Mouse (Mus musculus): Measurements from ENCODE around the gene Hdgfl1. TPM values are rescaled to one million over a fixed set of nuclear protein-coding genes. Genes with fewer than 3 reads are reported as not detected.

Gene Hdgfl1
- not detected in 2 replicates for polyA plus RNA-seq (2015; fragmentation: Nextera tagmentation; extraction: Ambion mirVana)

DNA sequence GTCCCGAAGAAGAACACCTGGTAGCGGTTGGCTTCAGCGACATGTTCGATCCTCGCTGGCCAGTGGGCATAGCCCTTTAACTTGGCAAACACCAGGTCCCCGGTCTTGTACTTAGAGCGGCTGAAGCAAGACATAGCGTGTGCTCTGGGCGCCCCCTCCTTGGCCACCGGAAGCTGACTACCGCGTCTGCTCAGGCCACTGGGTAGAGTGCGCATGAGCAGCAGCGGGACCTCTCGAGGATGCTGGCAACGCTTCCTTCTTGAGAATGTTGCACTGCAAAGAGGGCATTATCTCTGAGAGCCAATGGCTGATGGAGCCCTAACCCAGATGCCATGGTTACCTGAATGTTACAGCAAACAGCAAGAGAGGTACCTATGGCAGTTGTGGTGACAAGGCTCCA, at the start of gene Hdgfl1:
Gene Hdgfl1 (minus strand): TSS at position 211 of the 400 bp plus-strand sequence.
- Histone ChIP-seq H3K4me1 (no peaks in the 10 kb centered on the region), H3K9ac (no peak within 1 kb of the TSS), H3K27me3 (replicated peaks) (no peaks in the 10 kb centered on the region), H3K36me3 (no peaks in the 10 kb centered on the region), H3K27ac (no peak within 1 kb of the TSS), H3K9me3 (no peaks in the 10 kb centered on the region), H3K4me3 (replicated peaks) (no peak within 1 kb of the TSS), H3K4me2 (no peak within 1 kb of the TSS)
- ATAC-seq (ENCODE audit: insufficient read depth, low FRiP score, low read depth) = no peak
- 95% methylated on average over 16 of the region's 16 CpGs for WGBS

DNA sequence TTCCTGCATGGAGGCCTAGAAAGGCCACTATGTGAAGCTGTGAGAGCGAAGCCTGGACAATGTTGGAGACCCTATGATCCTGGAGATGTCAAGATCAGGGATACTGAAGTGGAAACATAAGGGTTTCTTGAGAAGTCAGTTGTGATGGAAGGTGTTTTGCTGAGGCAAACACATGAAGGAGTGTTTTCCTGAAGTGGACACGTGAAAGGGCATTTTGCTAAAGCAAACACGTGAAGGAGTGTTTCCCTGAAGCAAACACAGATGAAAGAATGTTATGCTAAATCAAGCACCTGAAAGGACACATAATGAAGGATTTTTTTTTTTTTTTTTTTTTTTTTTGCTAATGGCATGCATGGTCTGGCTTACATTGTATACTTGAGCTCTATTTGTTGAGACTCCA, 25.5 kb upstream of the Hdgfl1 start:
- Histone ChIP-seq H3K4me2 (no peak overlapping the region), H3K36me3 (no peaks in the 10 kb centered on the region), H3K4me1 (no peaks in the 10 kb centered on the region), H3K27me3 (replicated peaks) (no peaks in the 10 kb centered on the region), H3K4me3 (replicated peaks) (no peak overlapping the region), H3K27ac (no peak overlapping the region), H3K9me3 (no peaks in the 10 kb centered on the region), H3K9ac (no peak overlapping the region)
- ATAC-seq (ENCODE audit: insufficient read depth, low FRiP score, low read depth) = no peak
- 71% methylated on average over 3 of the region's 3 CpGs for WGBS

DNA sequence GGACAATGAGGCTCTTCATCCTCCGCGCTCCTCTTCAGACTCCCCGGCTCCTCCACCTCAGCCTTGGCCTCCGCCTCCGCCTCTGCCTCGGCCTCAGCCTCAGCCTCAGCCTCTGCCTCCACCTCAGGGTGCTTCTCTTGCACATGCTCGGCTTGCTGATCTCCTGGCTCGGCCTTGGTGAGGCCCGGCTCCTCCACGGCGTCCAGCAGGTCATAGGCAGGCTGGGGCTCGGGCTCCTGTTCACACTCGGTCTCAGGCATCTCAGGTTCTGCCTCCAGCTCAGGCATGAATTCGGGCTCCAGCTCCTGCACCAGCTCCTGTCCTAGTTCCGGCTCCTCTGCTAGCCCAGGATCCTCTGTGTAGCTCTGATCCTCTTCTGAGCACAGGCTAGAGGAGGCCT, 541 bp downstream of the Hdgfl1 start:
- H3K27me3 ChIP-seq (replicated peaks) = no peaks in the 10 kb centered on the region
- H3K27ac ChIP-seq = no peak overlapping the region
- no peaks in the 10 kb centered on the region for H3K4me1 ChIP-seq
- H3K9ac ChIP-seq = no peak overlapping the region
- no peaks in the 10 kb centered on the region for H3K9me3 ChIP-seq
- no peak overlapping the region for H3K4me3 ChIP-seq (replicated peaks)
- no peak overlapping the region for H3K4me2 ChIP-seq
- ATAC-seq (ENCODE audit: insufficient read depth, low FRiP score, low read depth) = no peak
- 89% methylated on average over 15 of the region's 15 CpGs for WGBS
- H3K36me3 ChIP-seq = no peaks in the 10 kb centered on the region

DNA sequence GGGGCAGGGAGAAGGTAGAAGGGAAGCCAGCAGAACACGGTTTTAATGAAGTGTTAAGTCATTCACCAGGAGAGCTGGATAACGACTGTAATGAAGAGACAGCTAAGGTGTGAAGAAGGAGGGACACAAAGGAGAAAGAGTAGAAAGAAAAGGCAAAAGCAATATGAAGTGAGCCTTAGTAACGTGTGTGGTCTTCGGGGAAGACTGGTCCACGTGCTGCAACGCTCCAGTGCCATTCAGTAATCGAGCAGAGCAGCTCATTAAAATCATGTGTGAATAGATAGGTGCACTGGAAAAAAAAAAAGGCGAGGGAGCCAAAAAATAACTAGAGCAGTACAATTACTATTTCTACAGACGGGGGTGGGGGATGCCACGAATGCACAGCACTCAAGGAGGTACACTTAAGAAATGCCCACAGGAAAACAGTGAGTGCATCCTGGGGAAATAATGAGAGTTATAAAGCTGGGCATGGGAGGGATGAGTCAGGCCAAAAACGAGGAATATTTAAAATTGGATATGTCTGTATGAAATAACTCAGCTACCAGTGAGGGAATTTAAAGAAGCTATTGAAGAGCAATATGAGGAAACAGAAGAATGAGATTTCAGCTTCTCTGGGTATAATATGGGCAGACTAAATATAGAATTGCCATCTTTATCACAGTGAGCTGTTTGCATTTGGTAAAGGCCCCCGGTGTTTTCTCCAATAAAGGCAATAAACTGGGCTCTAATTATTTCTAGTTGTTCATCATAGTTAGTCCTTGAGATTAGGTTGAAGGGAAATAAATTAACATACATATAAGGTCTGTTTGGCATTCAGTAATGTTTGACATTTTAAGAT, 7.8 kb downstream of the Hdgfl1 start:
- no peak overlapping the region for H3K9ac ChIP-seq
- no peak overlapping the region for H3K4me3 ChIP-seq (replicated peaks)
- no peaks in the 10 kb centered on the region for H3K36me3 ChIP-seq
- WGBS = 76% methylated on average over 12 of the region's 12 CpGs
- H3K4me2 ChIP-seq = no peak overlapping the region
- no peak overlapping the region for H3K27ac ChIP-seq
- ATAC-seq (ENCODE audit: insufficient read depth, low FRiP score, low read depth) = no peak
- H3K27me3 ChIP-seq (replicated peaks) = no peaks in the 10 kb centered on the region
- H3K9me3 ChIP-seq = no peaks in the 10 kb centered on the region
- no peaks in the 10 kb centered on the region for H3K4me1 ChIP-seq

DNA sequence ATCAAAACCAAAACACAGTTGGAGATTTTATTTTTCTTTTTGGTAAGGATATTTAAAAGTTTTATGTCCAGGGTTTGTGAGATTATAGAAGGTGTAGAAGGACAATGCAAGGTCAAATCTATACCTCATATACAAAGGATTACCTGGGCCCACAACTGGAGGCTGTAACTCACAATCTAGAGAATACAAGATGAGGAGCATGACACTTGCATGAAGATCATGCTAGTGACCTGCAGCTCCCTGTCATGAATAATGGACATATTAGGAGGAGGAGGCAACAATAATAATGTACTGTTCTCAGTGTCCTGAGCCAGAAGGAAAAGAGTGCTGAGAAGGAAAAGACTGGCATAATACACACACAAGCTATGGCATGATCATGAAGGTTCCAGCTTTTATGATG, 17.1 kb downstream of the Hdgfl1 start:
- no peak overlapping the region for H3K4me3 ChIP-seq (replicated peaks)
- no peak for ATAC-seq (ENCODE audit: insufficient read depth, low FRiP score, low read depth)
- no peak overlapping the region for H3K27ac ChIP-seq
- H3K9me3 ChIP-seq = no peaks in the 10 kb centered on the region
- no peaks in the 10 kb centered on the region for H3K36me3 ChIP-seq
- H3K4me2 ChIP-seq = no peak overlapping the region
- H3K4me1 ChIP-seq = no peaks in the 10 kb centered on the region
- no peaks in the 10 kb centered on the region for H3K27me3 ChIP-seq (replicated peaks)
- no peak overlapping the region for H3K9ac ChIP-seq

DNA sequence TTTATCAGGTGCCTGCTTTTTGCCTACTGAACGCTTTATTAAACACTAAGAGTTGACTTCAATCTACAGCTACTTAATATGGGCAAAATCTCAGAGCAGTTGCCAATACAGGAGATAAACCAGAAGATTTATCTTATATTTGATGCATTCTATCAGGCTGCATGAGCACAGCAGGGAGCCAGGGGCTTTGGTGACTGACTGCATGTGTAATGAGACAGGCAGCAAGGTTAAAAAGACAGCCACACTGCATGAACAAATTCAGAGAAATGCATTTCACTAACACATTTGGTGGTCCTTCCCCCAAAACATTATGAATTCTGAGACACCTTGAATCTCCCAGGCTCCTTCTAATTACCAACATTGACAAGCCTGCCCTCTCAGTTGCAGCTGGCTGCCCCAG, 17.6 kb downstream of the Hdgfl1 start:
- no peak overlapping the region for H3K4me2 ChIP-seq
- H3K4me3 ChIP-seq (replicated peaks) = no peak overlapping the region
- 84% methylated on average over 1 of the region's 1 CpGs for WGBS
- no peak for ATAC-seq (ENCODE audit: insufficient read depth, low FRiP score, low read depth)
- H3K27me3 ChIP-seq (replicated peaks) = no peaks in the 10 kb centered on the region
- no peaks in the 10 kb centered on the region for H3K36me3 ChIP-seq
- H3K4me1 ChIP-seq = no peaks in the 10 kb centered on the region
- no peak overlapping the region for H3K9ac ChIP-seq
- no peaks in the 10 kb centered on the region for H3K9me3 ChIP-seq
- no peak overlapping the region for H3K27ac ChIP-seq

DNA sequence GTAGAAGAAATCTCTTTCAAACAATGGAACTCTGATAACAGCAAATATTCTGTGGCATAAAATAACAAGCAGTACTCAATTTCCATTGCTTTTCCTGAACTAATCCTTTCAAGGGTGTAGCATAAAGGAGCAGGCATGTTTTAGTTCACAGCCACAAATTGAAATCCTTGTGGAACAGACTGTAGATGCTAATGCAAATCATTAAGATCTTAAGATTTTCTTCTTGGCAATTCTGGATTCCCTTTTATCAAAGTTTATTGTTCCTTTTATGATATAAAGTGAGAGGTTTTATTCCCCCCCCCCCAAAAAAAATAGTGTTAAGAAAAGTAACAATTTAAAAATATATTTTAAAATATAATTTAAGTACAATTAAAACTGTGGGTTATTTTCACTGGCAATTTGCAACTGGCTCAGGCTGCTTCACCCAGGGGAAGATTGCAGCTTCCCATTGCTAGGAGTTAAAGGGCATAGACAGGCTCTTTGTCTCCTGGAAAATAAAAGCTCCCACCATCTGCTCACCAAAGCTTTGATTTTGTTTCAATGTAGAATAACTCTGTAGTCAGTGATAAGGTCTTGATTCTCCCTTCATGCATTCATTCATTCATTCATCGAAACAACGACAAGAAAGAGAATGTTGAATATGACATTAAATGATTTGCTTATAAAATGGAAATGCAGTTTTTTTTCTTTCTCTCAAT, 24.1 kb downstream of the Hdgfl1 start:
- no peaks in the 10 kb centered on the region for H3K27me3 ChIP-seq (replicated peaks)
- no peak overlapping the region for H3K4me3 ChIP-seq (replicated peaks)
- no peak for ATAC-seq (ENCODE audit: insufficient read depth, low FRiP score, low read depth)
- no peaks in the 10 kb centered on the region for H3K36me3 ChIP-seq
- H3K9ac ChIP-seq = no peak overlapping the region
- H3K9me3 ChIP-seq = no peaks in the 10 kb centered on the region
- no peak overlapping the region for H3K4me2 ChIP-seq
- 91% methylated on average over 2 of the region's 2 CpGs for WGBS
- H3K27ac ChIP-seq = no peak overlapping the region
- H3K4me1 ChIP-seq = no peaks in the 10 kb centered on the region

DNA sequence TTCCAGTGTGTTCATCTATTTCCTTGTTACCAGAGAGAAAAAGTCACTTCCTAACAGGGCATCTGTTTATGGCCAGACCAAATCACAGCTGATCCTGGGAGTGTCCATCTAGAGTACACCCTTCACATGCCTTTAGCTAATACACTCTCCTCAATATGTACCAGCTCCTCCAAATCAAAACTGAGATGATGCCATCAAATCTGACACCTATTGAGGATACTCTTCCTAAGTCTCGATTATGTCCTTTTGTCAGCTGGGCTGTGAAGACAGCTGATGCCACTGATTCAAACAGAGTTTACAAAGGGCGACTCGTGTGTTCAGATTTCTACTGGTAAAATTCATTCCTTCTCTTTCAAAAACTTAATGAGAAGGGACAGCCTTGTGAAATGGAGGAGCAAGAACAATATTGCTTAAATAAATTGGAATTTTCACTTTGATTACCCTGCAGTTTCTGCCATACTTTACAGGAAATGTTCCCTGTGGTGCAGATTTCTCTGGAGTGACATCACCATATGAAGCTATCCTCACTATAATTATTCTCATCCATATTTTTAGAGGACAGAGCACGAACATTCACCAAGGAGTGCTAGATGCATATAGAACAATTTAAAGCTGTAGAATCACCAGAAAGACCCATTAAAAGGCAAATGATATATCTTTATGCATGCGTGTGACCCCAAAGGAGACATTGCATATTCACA, 24.8 kb downstream of the Hdgfl1 start:
- 86% methylated on average over 5 of the region's 5 CpGs for WGBS
- H3K36me3 ChIP-seq = no peaks in the 10 kb centered on the region
- ATAC-seq (ENCODE audit: insufficient read depth, low FRiP score, low read depth) = no peak

DNA sequence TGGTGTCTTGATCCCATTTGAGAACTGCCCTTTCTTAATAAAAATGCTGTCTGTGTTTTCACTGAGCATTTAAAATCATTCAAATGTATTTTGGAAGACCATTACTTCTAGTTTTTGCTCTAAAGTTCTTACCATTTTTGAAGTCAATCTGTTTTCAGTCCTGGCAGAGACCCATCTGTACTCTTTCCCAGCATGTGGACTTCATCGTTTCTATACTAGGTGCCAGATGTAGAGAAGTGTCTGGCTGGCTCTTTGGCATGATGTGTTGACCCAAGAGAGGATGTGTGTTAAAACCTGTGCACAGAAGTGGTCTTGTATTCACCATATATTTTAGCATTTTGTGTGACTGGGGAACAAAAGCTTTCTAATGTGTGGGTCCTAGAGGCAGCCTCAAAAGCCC, 25.9 kb downstream of the Hdgfl1 start:
- WGBS = 41% methylated on average over 1 of the region's 1 CpGs
- no peak overlapping the region for H3K9ac ChIP-seq
- ATAC-seq (ENCODE audit: insufficient read depth, low FRiP score, low read depth) = no peak
- H3K4me1 ChIP-seq = no peaks in the 10 kb centered on the region
- no peaks in the 10 kb centered on the region for H3K9me3 ChIP-seq
- no peak overlapping the region for H3K4me2 ChIP-seq
- H3K36me3 ChIP-seq = no peaks in the 10 kb centered on the region
- no peaks in the 10 kb centered on the region for H3K27me3 ChIP-seq (replicated peaks)
- no peak overlapping the region for H3K4me3 ChIP-seq (replicated peaks)
- no peak overlapping the region for H3K27ac ChIP-seq

More for the DNA sequence above, 24.8 kb downstream of the Hdgfl1 start:
- Histone ChIP-seq H3K9me3 (no peaks in the 10 kb centered on the region), H3K4me2 (no peak overlapping the region), H3K4me3 (replicated peaks) (no peak overlapping the region), H3K9ac (no peak overlapping the region), H3K4me1 (no peaks in the 10 kb centered on the region), H3K27ac (no peak overlapping the region), H3K27me3 (replicated peaks) (no peaks in the 10 kb centered on the region)

DNA sequence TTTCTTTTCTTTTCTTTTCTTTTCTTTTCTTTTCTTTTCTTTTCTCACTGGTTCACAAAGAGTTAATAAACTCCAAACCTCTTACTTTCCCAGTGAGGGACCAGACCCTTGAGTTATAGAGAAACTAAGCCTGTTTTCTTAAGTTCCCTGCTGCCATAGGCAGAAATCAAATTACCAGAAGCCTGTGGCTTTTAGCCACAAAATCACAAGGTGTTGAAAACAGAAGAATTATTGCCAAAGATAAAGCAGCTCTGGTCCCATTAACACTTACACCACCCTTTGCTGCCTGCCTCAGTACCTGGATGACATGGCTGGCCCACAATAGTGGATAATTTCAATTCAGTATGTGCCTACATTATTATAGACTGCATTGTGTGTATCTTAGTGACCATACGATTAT, 35.0 kb downstream of the Hdgfl1 start:
- WGBS = 82% methylated on average over 1 of the region's 1 CpGs
- Histone ChIP-seq H3K27ac (no peak overlapping the region), H3K9me3 (no peaks in the 10 kb centered on the region), H3K36me3 (no peaks in the 10 kb centered on the region), H3K4me1 (no peaks in the 10 kb centered on the region), H3K27me3 (replicated peaks) (no peaks in the 10 kb centered on the region), H3K9ac (no peak overlapping the region), H3K4me3 (replicated peaks) (no peak overlapping the region), H3K4me2 (no peak overlapping the region)
- ATAC-seq (ENCODE audit: insufficient read depth, low FRiP score, low read depth) = no peak

DNA sequence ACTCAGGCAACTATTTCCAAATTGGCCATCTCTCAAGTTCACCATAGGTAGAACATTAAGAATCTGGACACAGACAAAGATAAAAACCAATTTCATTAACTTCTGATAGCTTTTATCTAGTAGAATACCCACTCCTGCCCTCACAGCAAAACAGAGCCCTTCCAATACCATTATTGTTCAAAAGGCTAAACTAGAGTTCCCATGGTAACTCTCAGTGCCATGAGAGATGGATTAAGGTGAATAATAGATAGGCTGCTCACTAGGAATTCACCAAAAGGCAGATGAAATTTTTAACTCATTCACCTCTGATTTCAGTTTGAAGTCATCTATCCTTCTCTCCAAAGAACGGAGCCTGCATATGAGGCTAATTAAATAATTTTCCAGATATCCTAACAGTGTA, 45.7 kb downstream of the Hdgfl1 start:
- H3K27ac ChIP-seq = no peak overlapping the region
- no peak overlapping the region for H3K4me2 ChIP-seq
- H3K4me1 ChIP-seq = no peaks in the 10 kb centered on the region
- no peak for ATAC-seq (ENCODE audit: insufficient read depth, low FRiP score, low read depth)
- H3K27me3 ChIP-seq (replicated peaks) = no peaks in the 10 kb centered on the region
- no peaks in the 10 kb centered on the region for H3K9me3 ChIP-seq
- no peak overlapping the region for H3K9ac ChIP-seq
- H3K36me3 ChIP-seq = no peaks in the 10 kb centered on the region
- 81% methylated on average over 1 of the region's 1 CpGs for WGBS
- no peak overlapping the region for H3K4me3 ChIP-seq (replicated peaks)

DNA sequence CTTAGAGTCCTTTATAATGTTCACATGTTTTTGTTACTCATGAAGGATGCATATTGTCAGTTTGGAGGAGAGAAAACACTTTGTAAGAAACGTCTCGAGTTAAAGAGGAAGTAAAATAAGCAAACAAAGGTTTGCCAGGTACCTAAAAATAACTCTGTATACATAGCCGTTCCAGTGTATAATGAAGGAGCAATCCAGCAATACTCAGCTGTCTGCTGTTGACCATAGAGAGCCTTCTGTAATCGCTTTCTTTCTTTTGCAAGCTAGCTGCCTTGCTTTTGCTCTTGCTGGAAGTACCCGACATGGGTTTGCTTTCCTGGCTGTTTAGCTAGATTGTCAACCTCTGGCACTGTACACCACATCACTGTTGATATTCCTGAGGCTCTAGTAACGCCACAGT, 48.6 kb downstream of the Hdgfl1 start:
- H3K4me2 ChIP-seq = no peak overlapping the region
- no peak overlapping the region for H3K9ac ChIP-seq
- 15% methylated on average over 6 of the region's 6 CpGs for WGBS
- ATAC-seq (ENCODE audit: insufficient read depth, low FRiP score, low read depth) = peak; percentile 58; the same call in 1 of the 2 replicates
- H3K9me3 ChIP-seq = no peaks in the 10 kb centered on the region
- H3K4me3 ChIP-seq (replicated peaks) = no peak overlapping the region
- H3K27ac ChIP-seq = no peak overlapping the region
- no peaks in the 10 kb centered on the region for H3K27me3 ChIP-seq (replicated peaks)
- H3K36me3 ChIP-seq = no peaks in the 10 kb centered on the region
- no peaks in the 10 kb centered on the region for H3K4me1 ChIP-seq

Data from stomach, embryonic 15.5 days (tissue).